Mouse (Mus musculus) myocyte (in vitro differentiated cells): ENCODE measurements at regions not wholly inside any gene's neighbourhood (a gene's known extent, or its start where the extent isn't known, plus 50 kb on each side); places are given as distances from the start of the nearest gene placed in this dataset.

Source experiments
- H3K27me3 ChIP-seq: one replicate; pipeline ENCODE4 v1.6.1; 2011; ENCODE audit not compliant: control insufficient read depth, insufficient read depth, insufficient read length
- H3K36me3 ChIP-seq: one replicate; pipeline ENCODE4 v1.6.1; 2011; ENCODE audit not compliant: control insufficient read depth, insufficient read depth
- H3K4me2 ChIP-seq: one replicate; pipeline ENCODE4 v1.6.1; 2011; ENCODE audit warnings: low read depth, control low read depth
- H3K4me3 ChIP-seq: one replicate; pipeline ENCODE4 v1.5.1; 2011; ENCODE audit warnings: mild to moderate bottlenecking, control low read depth, moderate library complexity
- H3K79me2 ChIP-seq: one replicate; pipeline ENCODE4 v1.6.1; 2011; ENCODE audit not compliant: control insufficient read depth, insufficient read depth
- H3ac ChIP-seq: one replicate; pipeline ENCODE4 v1.6.1; 2011; ENCODE audit not compliant: control insufficient read depth, insufficient read length
- CEBPB ChIP-seq: IDR thresholded peaks from 2 replicates; pipeline ENCODE4 v1.6.1; 2011; ENCODE audit warnings: mild to moderate bottlenecking, moderate library complexity; ENCODE audit not compliant: poor library complexity, insufficient read depth, severe bottlenecking
- E2F4 ChIP-seq: IDR thresholded peaks from one replicate; pipeline ENCODE4 v1.6.1; 2011; ENCODE audit warnings: mild to moderate bottlenecking, control low read depth, moderate library complexity; ENCODE audit not compliant: insufficient read depth
- MAX ChIP-seq: IDR thresholded peaks from one replicate; pipeline ENCODE4 v1.6.1; 2011; ENCODE audit warnings: low read depth, mild to moderate bottlenecking, control low read depth
- MYOD1 ChIP-seq, 3 experiments: IDR thresholded peaks; one replicate each; pipeline ENCODE4 v1.6.1; 2011; ENCODE audit warnings: control low read depth in 2 of 3, low read depth in 2 of 3, mild to moderate bottlenecking in 2 of 3, moderate library complexity in 1 of 3; ENCODE audit not compliant: insufficient read length in 2 of 3, control insufficient read depth in 1 of 3
- MYOG ChIP-seq, 3 experiments: IDR thresholded peaks; one replicate each; pipeline ENCODE4 v1.6.1; 2011; ENCODE audit warnings: control low read depth in 2 of 3, low read depth in 2 of 3, mild to moderate bottlenecking in 2 of 3; ENCODE audit not compliant: insufficient read length in 2 of 3, control insufficient read depth in 1 of 3, insufficient read depth in 1 of 3
- POLR2A ChIP-seq: IDR thresholded peaks from one replicate; pipeline ENCODE4 v1.6.1; 2011; ENCODE audit warnings: low read depth, mild to moderate bottlenecking, control low read depth, moderate library complexity; ENCODE audit not compliant: insufficient read length
- POLR2AphosphoS2 ChIP-seq: IDR thresholded peaks from one replicate; pipeline ENCODE4 v1.6.1; 2011; ENCODE audit warnings: low read depth, control low read depth; ENCODE audit not compliant: insufficient read length
- REST ChIP-seq: IDR thresholded peaks from one replicate; pipeline ENCODE4 v1.6.1; 2011; ENCODE audit warnings: mild to moderate bottlenecking, control low read depth, moderate library complexity; ENCODE audit not compliant: insufficient read depth, insufficient read length
- SRF ChIP-seq: IDR thresholded peaks from one replicate; pipeline ENCODE4 v1.6.1; 2011; ENCODE audit warnings: low read depth; ENCODE audit not compliant: control insufficient read depth, insufficient read length
- TCF12 ChIP-seq: IDR thresholded peaks from one replicate; pipeline ENCODE4 v1.6.1; 2011; ENCODE audit warnings: mild to moderate bottlenecking, control low read depth; ENCODE audit not compliant: poor library complexity, insufficient read depth, severe bottlenecking
- TCF3 ChIP-seq: IDR thresholded peaks from one replicate; pipeline ENCODE4 v1.6.1; 2011; ENCODE audit warnings: low read depth, control low read depth; ENCODE audit not compliant: insufficient read length
- USF1 ChIP-seq: IDR thresholded peaks from one replicate; pipeline ENCODE4 v1.6.1; 2011; ENCODE audit warnings: low read depth, mild to moderate bottlenecking, control low read depth, moderate library complexity

- H3K79me2 ChIP-seq: no peaks in the 10 kb centered on the region
- H3ac ChIP-seq: no peak overlapping the region
- no peaks in the 10 kb centered on the region for H3K27me3 ChIP-seq
- no peak overlapping the region for H3K4me3 ChIP-seq
- H3K36me3 ChIP-seq: no peaks in the 10 kb centered on the region
- no peak overlapping the region for H3K4me2 ChIP-seq
- TF ChIP-seq POLR2A (no peak), CEBPB (no peak), TCF3 (no peak), TCF12 (no peak), MYOD1 (IDR thresholded peaks at IDR 0.05; ENCODE audit: control insufficient read depth in 1 of 3, insufficient read length in 2 of 3, low read depth in 2 of 3) (no peak), POLR2AphosphoS2 (no peak), REST (no peak), MAX (no peak), E2F4 (no peak), MYOG (IDR thresholded peaks at IDR 0.05; ENCODE audit: control insufficient read depth in 1 of 3, insufficient read depth in 1 of 3, insufficient read length in 2 of 3, low read depth in 2 of 3) (no peak), USF1 (no peak), SRF (no peak)
Observed at GRCm38 (mm10) chr16:74625783-74626182, 214.2 kb upstream of the Robo2 start.

DNA sequence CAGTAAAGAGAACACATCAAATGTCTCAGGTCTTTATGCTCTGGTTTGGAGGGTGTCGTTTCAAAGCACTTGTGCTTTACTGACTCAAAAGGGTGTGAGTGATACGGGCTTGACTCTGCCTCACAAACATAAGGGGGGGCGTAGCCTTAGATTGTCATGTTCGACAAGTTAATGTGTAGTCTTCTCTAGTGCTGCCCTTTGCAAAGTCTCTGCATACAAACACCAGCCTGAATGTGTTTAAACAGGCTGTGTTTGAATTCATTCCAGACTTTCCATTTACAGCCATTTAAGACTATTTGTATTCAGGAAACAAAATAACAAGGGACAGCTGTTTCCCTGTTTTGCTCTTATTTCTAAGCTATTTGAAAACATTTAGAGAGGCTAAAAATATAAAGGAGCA is 200.4 kb upstream of the Robo2 start:
- no peak for TF ChIP-seq TCF12
- no peak for TF ChIP-seq POLR2AphosphoS2
- no peak for TF ChIP-seq MAX
- TF ChIP-seq REST: no peak
- no peak for TF ChIP-seq MYOD1 (IDR thresholded peaks at IDR 0.05; ENCODE audit: control insufficient read depth in 1 of 3, insufficient read length in 2 of 3, low read depth in 2 of 3)
- TF ChIP-seq MYOG (IDR thresholded peaks at IDR 0.05; ENCODE audit: control insufficient read depth in 1 of 3, insufficient read depth in 1 of 3, insufficient read length in 2 of 3, low read depth in 2 of 3): no peak
- no peak for TF ChIP-seq E2F4
- no peak for TF ChIP-seq CEBPB
- TF ChIP-seq SRF: no peak
- no peak for TF ChIP-seq USF1
- no peak for TF ChIP-seq POLR2A
- TF ChIP-seq TCF3: no peak

DNA sequence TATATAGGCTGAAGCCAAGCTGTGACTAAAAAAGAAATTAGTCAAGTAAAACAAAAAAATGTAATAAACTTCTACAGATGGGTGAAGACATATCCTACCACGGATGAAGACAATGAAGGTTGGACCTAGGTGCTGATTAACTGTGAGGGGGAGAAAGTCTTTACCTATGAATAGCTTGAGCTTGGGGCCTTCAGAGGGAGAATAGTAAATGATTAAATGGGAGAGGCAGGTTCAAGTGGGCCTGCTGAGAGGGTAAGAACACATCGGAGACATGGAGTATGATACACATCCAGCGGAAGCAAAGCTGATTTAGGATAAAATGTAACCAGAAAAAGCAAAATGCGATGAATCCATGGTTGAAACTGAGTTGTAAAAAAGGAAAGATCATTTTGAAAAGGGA is 197.9 kb upstream of the Robo2 start:
- Histone ChIP-seq H3ac (no peak overlapping the region), H3K27me3 (no peaks in the 10 kb centered on the region), H3K4me3 (no peak overlapping the region), H3K79me2 (no peaks in the 10 kb centered on the region), H3K36me3 (no peaks in the 10 kb centered on the region), H3K4me2 (no peak overlapping the region)
- TF ChIP-seq MYOD1 (IDR thresholded peaks at IDR 0.05; ENCODE audit: control insufficient read depth in 1 of 3, insufficient read length in 2 of 3, low read depth in 2 of 3): no peak
- TF ChIP-seq TCF12: no peak
- no peak for TF ChIP-seq SRF
- TF ChIP-seq CEBPB: no peak
- no peak for TF ChIP-seq POLR2A
- no peak for TF ChIP-seq MAX
- TF ChIP-seq POLR2AphosphoS2: no peak
- no peak for TF ChIP-seq USF1
- no peak for TF ChIP-seq E2F4

More for the DNA sequence above, 200.4 kb upstream of the Robo2 start:
- H3K4me3 ChIP-seq: no peak overlapping the region
- no peak overlapping the region for H3K4me2 ChIP-seq
- H3K79me2 ChIP-seq: no peaks in the 10 kb centered on the region
- H3K36me3 ChIP-seq: no peaks in the 10 kb centered on the region
- H3ac ChIP-seq: no peak overlapping the region
- H3K27me3 ChIP-seq: no peaks in the 10 kb centered on the region

GRCm38 (mm10) chr16:74598361-74598760 is 186.7 kb upstream of the Robo2 start:
- H3ac ChIP-seq: no peak overlapping the region
- H3K36me3 ChIP-seq: no peaks in the 10 kb centered on the region
- H3K79me2 ChIP-seq: no peaks in the 10 kb centered on the region
- no peak for TF ChIP-seq MAX
- TF ChIP-seq CEBPB: no peak
- TF ChIP-seq POLR2A: no peak
- no peak for TF ChIP-seq MYOD1 (IDR thresholded peaks at IDR 0.05; ENCODE audit: control insufficient read depth in 1 of 3, insufficient read length in 2 of 3, low read depth in 2 of 3)
- TF ChIP-seq USF1: no peak
- no peak for TF ChIP-seq TCF12
- TF ChIP-seq TCF3: no peak
- no peak for TF ChIP-seq SRF
- TF ChIP-seq REST: no peak
- no peak for TF ChIP-seq POLR2AphosphoS2
- no peak for TF ChIP-seq E2F4
- no peak for TF ChIP-seq MYOG (IDR thresholded peaks at IDR 0.05; ENCODE audit: control insufficient read depth in 1 of 3, insufficient read depth in 1 of 3, insufficient read length in 2 of 3, low read depth in 2 of 3)
- H3K4me2 ChIP-seq: no peak overlapping the region
- H3K4me3 ChIP-seq: no peak overlapping the region
- no peaks in the 10 kb centered on the region for H3K27me3 ChIP-seq

DNA sequence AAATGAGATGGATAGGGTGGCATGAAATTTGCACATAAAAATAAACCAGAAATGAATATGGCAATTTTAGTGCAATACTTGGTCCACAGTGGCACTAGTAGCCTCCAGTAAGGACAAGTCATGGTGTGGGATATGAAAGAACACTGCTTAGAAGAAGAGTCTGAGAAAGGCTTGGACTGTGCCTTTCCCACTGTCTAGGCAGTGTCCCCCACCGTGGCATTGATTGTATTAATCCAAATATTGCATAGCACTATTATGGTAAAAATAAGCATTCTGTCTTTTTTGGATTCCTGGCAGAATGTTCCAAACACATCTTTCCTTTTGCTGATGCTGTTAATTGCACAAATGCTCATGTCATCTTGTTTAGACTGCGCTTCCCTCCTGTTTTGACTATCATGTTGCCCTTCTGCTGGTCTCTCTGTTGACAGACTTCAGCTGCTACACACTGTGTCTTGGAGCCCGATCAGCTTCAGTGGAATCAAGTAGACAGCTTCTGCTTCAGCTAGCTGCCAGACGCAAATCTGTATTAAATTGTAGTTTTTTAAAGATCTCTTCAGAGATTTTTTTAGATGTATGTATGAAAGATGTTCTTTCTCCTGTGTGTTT is 186.2 kb upstream of the Robo2 start:
- no peak overlapping the region for H3ac ChIP-seq
- no peak overlapping the region for H3K4me3 ChIP-seq
- TF ChIP-seq POLR2A (no peak), POLR2AphosphoS2 (no peak), E2F4 (no peak), CEBPB (no peak), TCF3 (no peak), TCF12 (no peak), REST (no peak), MAX (no peak), SRF (no peak), MYOD1 (IDR thresholded peaks at IDR 0.05; ENCODE audit: control insufficient read depth in 1 of 3, insufficient read length in 2 of 3, low read depth in 2 of 3) (no peak), USF1 (no peak), MYOG (IDR thresholded peaks at IDR 0.05; ENCODE audit: control insufficient read depth in 1 of 3, insufficient read depth in 1 of 3, insufficient read length in 2 of 3, low read depth in 2 of 3) (no peak)

More for the DNA sequence above, 186.2 kb upstream of the Robo2 start:
- Histone ChIP-seq H3K4me2 (no peak overlapping the region), H3K79me2 (no peaks in the 10 kb centered on the region), H3K27me3 (no peaks in the 10 kb centered on the region), H3K36me3 (no peaks in the 10 kb centered on the region)
